Mouse (Mus musculus) heart, adult 2 months (tissue): ENCODE measurements around the gene Hyal3. TPM values are rescaled to one million over a fixed set of nuclear protein-coding genes. Genes with fewer than 3 reads are reported as not detected.

Experiments used
- DNase-seq, 2 experiments: peaks; one replicate each; pipeline ENCODE4 v3.0.0; 2021
- H3K27ac ChIP-seq: fragments of 200-600 bp; 2 replicates; pipeline ENCODE4 v1.8.1; 2022
- H3K27me3 ChIP-seq: fragments of 200-500 bp; 2 replicates; pipeline ENCODE4 v1.6.1; 2012; ENCODE audit warnings: mild to moderate bottlenecking, low read length, inconsistent platforms, mixed read lengths; ENCODE audit not compliant: control insufficient read depth, insufficient read depth
- H3K36me3 ChIP-seq: fragments of 200-500 bp; 2 replicates; pipeline ENCODE4 v1.6.1; 2012; ENCODE audit warnings: low read length, inconsistent platforms; ENCODE audit not compliant: control insufficient read depth, insufficient read depth
- H3K4me1 ChIP-seq: fragments of 200-500 bp; 2 replicates; pipeline ENCODE4 v1.6.1; 2011; ENCODE audit warnings: low read length; ENCODE audit not compliant: control insufficient read depth, insufficient read depth
- H3K4me3 ChIP-seq: fragments of 200-600 bp; 2 replicates; pipeline ENCODE4 v1.8.1; 2022
- H3K79me2 ChIP-seq: fragments of 200-500 bp; replicated peaks from 2 replicates; pipeline ENCODE4 v1.6.1; 2012; ENCODE audit warnings: mild to moderate bottlenecking, inconsistent platforms, low read length, moderate library complexity, mixed read lengths; ENCODE audit not compliant: control insufficient read depth, insufficient read depth
- H3K9ac ChIP-seq: fragments of 200-500 bp; 2 replicates; pipeline ENCODE4 v1.6.1; 2012; ENCODE audit warnings: low read depth, mild to moderate bottlenecking, control low read depth, inconsistent platforms, low read length, mixed read lengths
- CTCF ChIP-seq: fragments of 200-600 bp; IDR thresholded peaks from 2 replicates; pipeline ENCODE4 v1.8.1; 2022; ENCODE audit warnings: antibody characterized with exemption, mild to moderate bottlenecking, moderate library complexity
- EP300 ChIP-seq: fragments of 200-500 bp; IDR thresholded peaks from 2 replicates; pipeline ENCODE4 v1.6.1; 2011; ENCODE audit warnings: low read depth, low read length, control low read depth; ENCODE audit not compliant: insufficient read depth
- POLR2A ChIP-seq: fragments of 200-500 bp; IDR thresholded peaks from 2 replicates; pipeline ENCODE4 v1.6.1; 2011; ENCODE audit warnings: mild to moderate bottlenecking, low read depth, low read length, control low read depth; ENCODE audit not compliant: insufficient read depth
- WGBS: fragments of 180-500 bp; shearing (Covaris S2); methylation state at CpG from one replicate; pipeline ENCODE4 v1.1.7; 2018; 5-methylcytosine and 5-hydroxymethylcytosine counted together
- intact Hi-C: fragments of 180-260 bp; cut with DNase I; formaldehyde crosslinking; loops from one replicate; pipeline ENCODE4 v1.15.1; 2025
- polyA plus RNA-seq: library from polyadenylated mRNA; depleted of rRNA; stranded (reverse); fragments of >200 nt; gene quantifications from 2 replicates; pipeline ENCODE4 v1.2.3, GENCODE M21; 2012
- total RNA-seq, 2 experiments: library from RNA; stranded (reverse); gene quantifications; 2 replicates each; pipeline ENCODE4 v1.2.3; 2021

Hyal3 gene
- total and polyA plus RNA-seq, 3 experiments: 0.29 to 0.34 (median 0.31) TPM

- intact Hi-C loops: no loop called here
- peaks cover 9% of the 10 kb centered on the region for H3K4me1 ChIP-seq
- H3K27me3 ChIP-seq: no peaks in the 10 kb centered on the region
- H3K4me3 ChIP-seq: no peak overlapping the region
- H3K79me2 ChIP-seq: no peaks in the 10 kb centered on the region
- H3K9ac ChIP-seq: no peak overlapping the region
- H3K27ac ChIP-seq: no peak overlapping the region
- 90% methylated on average over 7 of the region's 7 CpGs for WGBS
- H3K36me3 ChIP-seq: no peaks in the 10 kb centered on the region
- no peak for TF ChIP-seq CTCF
- no peak for TF ChIP-seq EP300
- TF ChIP-seq POLR2A: no peak
- no peak for DNase-seq
Observed at GRCm38 (mm10) chr9:107582509-107583062, 2.0 kb downstream of the Hyal3 start.

- Histone ChIP-seq H3K4me1 (peaks cover 9% of the 10 kb centered on the region), H3K9ac (no peak overlapping the region), H3K27me3 (no peaks in the 10 kb centered on the region), H3K79me2 (no peaks in the 10 kb centered on the region), H3K36me3 (no peaks in the 10 kb centered on the region), H3K27ac (no peak overlapping the region), H3K4me3 (no peak overlapping the region)
- intact Hi-C loops: no loop called here
- TF ChIP-seq POLR2A (no peak), EP300 (no peak), CTCF (no peak)
- DNase-seq: no peak
- 92% methylated on average over 14 of the region's 14 CpGs for WGBS
Observed at GRCm38 (mm10) chr9:107583174-107583573, 2.6 kb downstream of the Hyal3 start.

GRCm38 (mm10) chr9:107586504-107586903 is 5.9 kb downstream of the Hyal3 start:
- no peak overlapping the region for H3K4me3 ChIP-seq
- no peak overlapping the region for H3K9ac ChIP-seq
- no peaks in the 10 kb centered on the region for H3K79me2 ChIP-seq
- 79% methylated on average over 5 of the region's 5 CpGs for WGBS
- TF ChIP-seq CTCF (no peak), EP300 (no peak), POLR2A (no peak)
- no peaks in the 10 kb centered on the region; the same call in none of the 2 replicates for H3K4me1 ChIP-seq
- no peaks in the 10 kb centered on the region for H3K27me3 ChIP-seq
- intact Hi-C loops: no loop called here
- no peaks in the 10 kb centered on the region for H3K36me3 ChIP-seq
- no peak overlapping the region for H3K27ac ChIP-seq
- DNase-seq: no peak

- WGBS: 9% methylated on average over 46 of the region's 46 CpGs
- peak within 1 kb of the TSS; percentile 84 for H3K4me3 ChIP-seq
- peak within 1 kb of the TSS; percentile 79 for H3K27ac ChIP-seq
- H3K79me2 ChIP-seq: no peaks in the 10 kb centered on the region
- DNase-seq: peak; percentile 95 to 99
- H3K4me1 ChIP-seq: no peaks in the 10 kb centered on the region; the same call in 1 of the 2 replicates
- H3K36me3 ChIP-seq: no peaks in the 10 kb centered on the region
- peak within 1 kb of the TSS; percentile 64 for H3K9ac ChIP-seq
- H3K27me3 ChIP-seq: no peaks in the 10 kb centered on the region
- TF ChIP-seq CTCF: no peak
- TF ChIP-seq POLR2A: peak; percentile 71
- peak; percentile 80 for TF ChIP-seq EP300
- intact Hi-C loops: no loop called here
Observed at GRCm38 (mm10) chr9:107586974-107587832, 6.6 kb downstream of the Hyal3 start, which contains the start of gene Ifrd2. Gene Ifrd2, plus strand, starts transcription at chr9:107587642.

GRCm38 (mm10) chr9:107587833-107588639 is 7.4 kb downstream of the Hyal3 start:
- 1% methylated on average over 33 of the region's 33 CpGs for WGBS
- no peak for TF ChIP-seq EP300
- TF ChIP-seq CTCF: no peak
- TF ChIP-seq POLR2A: no peak
- intact Hi-C loops: no loop called here
- H3K27ac ChIP-seq: peak overlapping the region; percentile 79
- no peak for DNase-seq
- no peaks in the 10 kb centered on the region for H3K36me3 ChIP-seq
- H3K27me3 ChIP-seq: no peaks in the 10 kb centered on the region
- H3K79me2 ChIP-seq: no peaks in the 10 kb centered on the region
- peak overlapping the region; percentile 84 for H3K4me3 ChIP-seq
- H3K4me1 ChIP-seq: no peaks in the 10 kb centered on the region; the same call in 1 of the 2 replicates
- H3K9ac ChIP-seq: peak overlapping the region; percentile 64
